Mouse (Mus musculus) olfactory bulb, adult 2 months (tissue): ENCODE measurements around the gene Cbx2.

Experiments
- CTCF ChIP-seq: fragments of 200-500 bp; IDR thresholded peaks from 2 replicates; pipeline ENCODE4 v1.5.1; 2012; ENCODE audit warnings: low read depth, mild to moderate bottlenecking, low read length, moderate library complexity; ENCODE audit not compliant: insufficient read depth
- POLR2A ChIP-seq: fragments of 200-500 bp; IDR thresholded peaks from 2 replicates; pipeline ENCODE4 v1.6.1; 2012; ENCODE audit warnings: mild to moderate bottlenecking, low read depth, low read length, moderate library complexity; ENCODE audit not compliant: insufficient read depth

DNA sequence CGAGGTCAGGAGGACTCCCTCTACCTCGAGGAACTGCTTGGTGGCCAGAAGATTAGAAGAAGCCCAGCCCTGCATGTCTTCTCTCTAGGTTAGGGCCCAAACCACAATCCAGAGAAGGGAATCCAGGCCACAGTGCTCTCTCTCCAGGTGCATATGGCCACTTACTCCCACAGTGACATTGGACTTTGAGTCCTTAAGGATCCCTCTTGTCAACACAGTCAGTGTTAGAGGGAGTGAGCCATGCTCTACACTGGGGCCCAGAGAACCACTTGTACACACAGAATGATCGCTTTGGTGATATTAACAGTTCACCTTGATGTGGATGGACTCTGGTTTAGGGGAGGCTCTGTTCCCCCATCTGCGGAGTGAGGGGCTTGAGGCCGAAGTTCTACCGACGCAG, 49.5 kb downstream of the Cbx2 start:
- TF ChIP-seq CTCF (no peak), POLR2A (no peak)
